ENCODE assay signal across 8 mouse cellular contexts in genomic region chr5:5663655-5664370, GRCm38 (mm10). TPM values are rescaled to one million over a fixed set of nuclear protein-coding genes. Genes with fewer than 3 reads are reported as not detected.
DNase-seq lines count a peak whose midpoint lies in the region; ATAC-seq lines count a peak whose summit lies in the region.

Gene Cfap69 (minus strand): TSS chr5:5664239.

- H3K4me3 ChIP-seq in hindbrain, embryonic 12.5 days = peak within 1 kb of the TSS; percentile 74
- peak within 1 kb of the TSS; percentile 76 for H3K4me3 ChIP-seq in lung, embryonic 15.5 days

- H3K27ac ChIP-seq in hindbrain, embryonic 12.5 days = no peak within 1 kb of the TSS; the same call in 1 of the 2 replicates
- H3K27ac ChIP-seq in lung, embryonic 15.5 days = no peak within 1 kb of the TSS

- H3K36me3 ChIP-seq in hindbrain, embryonic 12.5 days = no peaks in the 10 kb centered on the region
- no peaks in the 10 kb centered on the region for H3K36me3 ChIP-seq in lung, embryonic 15.5 days

- peak within 1 kb of the TSS; percentile 93 for H3K4me2 ChIP-seq in hindbrain, embryonic 12.5 days (replicated peaks)
- peak within 1 kb of the TSS; percentile 99 for H3K4me2 ChIP-seq in lung, embryonic 15.5 days

- peak; percentile 54 for DNase-seq in adipocyte (ENCODE audit: low spot score)
- DNase-seq in cerebellum, postnatal 10 days = peak; percentile 93 to 95
- peak; percentile 83 to 84 for DNase-seq in frontal cortex, postnatal 25 days (ENCODE audit: low spot score in 2 of 2)
- DNase-seq in layer of hippocampus, postnatal 10 days (ENCODE audit: low spot score in 2 of 2) = peak; percentile 86 to 90
- DNase-seq in retina, embryonic 14.5 days (ENCODE audit: low spot score) = peak; percentile 95

- H3K4me1 ChIP-seq in hindbrain, embryonic 12.5 days = peaks cover 12% of the 10 kb centered on the region
- peaks cover 10% of the 10 kb centered on the region; the same call in 1 of the 2 replicates for H3K4me1 ChIP-seq in lung, embryonic 15.5 days

- no peaks in the 10 kb centered on the region; the same call in 1 of the 2 replicates for H3K27me3 ChIP-seq in hindbrain, embryonic 12.5 days
- H3K27me3 ChIP-seq in lung, embryonic 15.5 days = no peaks in the 10 kb centered on the region; the same call in 1 of the 2 replicates

- WGBS in hindbrain, embryonic 12.5 days = under 1% methylated on average over 46 of the region's 48 CpGs
- under 1% methylated on average over 46 of the region's 48 CpGs for WGBS in lung, embryonic 15.5 days

- peak; percentile 99 for ATAC-seq in hindbrain, embryonic 12.5 days (ENCODE audit: low FRiP score)
- peak; percentile 95 for ATAC-seq in lung, embryonic 15.5 days (ENCODE audit: borderline replicate concordance, extremely low read depth, low FRiP score, low TSS enrichment)
- no peak; the same call in 1 of the 2 replicates for ATAC-seq in erythroid progenitor cell, adult 5-6 weeks (replicated peaks; ENCODE audit: low FRiP score, poor library complexity, severe bottlenecking)

- no peaks in the 10 kb centered on the region for H3K9me3 ChIP-seq in hindbrain, embryonic 12.5 days (replicated peaks)
- H3K9me3 ChIP-seq in lung, embryonic 15.5 days = no peaks in the 10 kb centered on the region

- H3K9ac ChIP-seq in hindbrain, embryonic 12.5 days = peak within 1 kb of the TSS; percentile 77
- H3K9ac ChIP-seq in lung, embryonic 15.5 days = peak within 1 kb of the TSS; percentile 50

RNA-seq across cellular contexts. Expression of gene Cfap69, which starts in this region (rescaled TPM):
- 9.1 and 11.5 TPM in 2 replicates for polyA plus RNA-seq in hindbrain, embryonic 12.5 days (2016; fragmentation: Nextera tagmentation; extraction: Ambion mirVana)
- total RNA-seq in layer of hippocampus, postnatal 10 days (2021) = 10 to 100 TPM; 13.1 to 14.8 TPM
- 4.1 and 4.4 TPM in 2 replicates for polyA plus RNA-seq in lung, embryonic 15.5 days (2015; fragmentation: Nextera tagmentation; extraction: Ambion mirVana)
- not detected in 2 replicates for total RNA-seq in erythroid progenitor cell, adult 5-6 weeks (2015; ENCODE audit: low replicate concordance)
- not detected in 2 replicates for total RNA-seq in erythroid progenitor cell, adult 5-6 weeks (2017; ENCODE audit: low replicate concordance)

Comparison
In these comparisons a context has a peak if more than half of its experiments do, and no peak if none do; other contexts are left out.
1. RNA of gene Cfap69 (total RNA-seq): 13.1 to 14.8 TPM in layer of hippocampus, postnatal 10 days; not detected in erythroid progenitor cell, adult 5-6 weeks; every median in the first group is over 10 times any median in the second.
2. Peak in every context shown above with its lines, with median percentiles within 50 percentile points of each other: DNase-seq.